Mouse (Mus musculus) right cerebral cortex, postnatal 4 days (tissue): Measurements from ENCODE around the gene Bmpr2.

ENCODE experiments used
- DNase-seq: peaks from one replicate; pipeline ENCODE4 v3.0.0-alpha.2; 2022

Bmpr2 gene

DNA sequence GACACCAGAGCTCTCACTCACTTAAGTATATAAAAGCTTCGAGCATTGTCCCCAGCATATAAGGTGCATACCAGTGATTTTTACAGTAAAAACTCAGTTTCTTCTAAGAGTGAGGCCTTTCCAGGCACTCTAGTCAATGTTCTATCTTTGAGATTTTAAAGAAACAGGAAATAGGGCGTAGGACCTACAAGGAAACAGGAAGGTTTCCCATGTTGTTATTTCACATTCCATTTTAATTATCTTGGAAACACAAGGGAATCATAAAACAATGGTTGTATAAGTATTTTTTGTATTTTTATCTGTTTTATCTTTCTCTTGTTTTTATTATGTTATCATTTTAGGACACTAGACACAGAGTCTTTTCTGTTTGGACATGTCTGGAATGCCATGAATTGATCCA is 34.7 kb downstream of the Bmpr2 start:
- DNase-seq, result no peak

DNA sequence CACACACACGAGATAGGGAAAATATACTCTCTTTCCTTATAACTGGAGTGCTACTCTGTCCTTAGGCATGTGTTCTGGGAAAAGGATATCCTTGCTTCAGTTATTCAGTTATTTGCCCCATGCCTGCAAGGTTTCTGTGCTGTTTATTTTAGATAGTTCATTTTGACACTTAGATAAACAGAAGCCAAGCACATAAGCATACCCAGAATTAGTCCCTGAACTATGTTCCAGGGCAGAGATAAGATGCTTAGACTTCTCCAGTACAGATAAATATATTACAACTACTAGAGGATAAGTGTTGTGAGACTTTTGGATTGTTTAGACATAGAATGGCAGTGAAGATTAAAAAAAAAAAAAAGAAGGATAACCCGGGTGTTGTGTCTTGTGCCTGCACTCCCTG is 41.2 kb downstream of the Bmpr2 start:
- DNase-seq, result no peak

- DNase-seq, result no peak
These were observed 46.7 kb downstream of the Bmpr2 start for GRCm38 (mm10) chr1:59809921-59810320.

- no peak for DNase-seq
These were observed 49.6 kb downstream of the Bmpr2 start for GRCm38 (mm10) chr1:59812782-59813181.

DNA sequence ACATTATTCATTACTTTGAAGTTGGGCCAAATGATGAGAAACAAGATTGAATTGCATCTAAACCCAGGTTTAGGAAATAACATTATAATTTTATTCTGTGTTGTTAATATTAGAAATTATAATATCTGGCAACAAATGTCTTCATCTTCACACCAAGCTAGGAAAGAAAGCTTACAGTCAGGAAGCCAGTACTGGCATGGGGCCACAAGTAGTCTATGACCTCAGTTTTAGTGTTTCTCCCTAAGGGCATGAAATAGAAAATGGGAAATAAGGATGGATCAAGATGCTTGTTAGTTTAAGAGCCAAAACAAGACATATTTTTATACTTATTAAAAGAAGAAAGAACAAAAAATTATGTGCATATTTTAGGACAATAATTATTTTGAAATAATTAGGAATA is 62.2 kb downstream of the Bmpr2 start:
- no peak for DNase-seq

GRCm38 (mm10) chr1:59826583-59826982 is 63.4 kb downstream of the Bmpr2 start:
- DNase-seq, result no peak

- no peak for DNase-seq
These were observed 66.2 kb downstream of the Bmpr2 start for GRCm38 (mm10) chr1:59829410-59829809.

DNA sequence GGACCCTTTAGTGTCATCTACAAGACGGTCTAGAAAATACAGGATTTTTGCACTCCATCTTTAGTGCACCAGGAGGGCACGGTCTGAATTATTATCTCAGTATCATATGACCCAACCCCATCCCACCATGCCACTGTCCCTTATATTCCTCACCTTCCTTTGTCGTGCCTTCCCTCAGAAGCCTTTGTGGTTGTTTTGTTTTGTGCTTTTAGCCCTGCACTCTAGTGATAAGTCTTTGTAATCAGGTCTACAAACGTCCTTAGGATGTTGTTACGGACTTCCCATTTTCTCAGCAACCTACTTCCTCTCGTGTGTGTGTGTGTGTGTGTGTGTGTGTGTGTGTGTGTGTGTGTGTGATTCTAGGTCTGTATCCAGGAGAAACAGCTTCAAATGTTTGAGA is 67.0 kb downstream of the Bmpr2 start:
- DNase-seq, result no peak

DNA sequence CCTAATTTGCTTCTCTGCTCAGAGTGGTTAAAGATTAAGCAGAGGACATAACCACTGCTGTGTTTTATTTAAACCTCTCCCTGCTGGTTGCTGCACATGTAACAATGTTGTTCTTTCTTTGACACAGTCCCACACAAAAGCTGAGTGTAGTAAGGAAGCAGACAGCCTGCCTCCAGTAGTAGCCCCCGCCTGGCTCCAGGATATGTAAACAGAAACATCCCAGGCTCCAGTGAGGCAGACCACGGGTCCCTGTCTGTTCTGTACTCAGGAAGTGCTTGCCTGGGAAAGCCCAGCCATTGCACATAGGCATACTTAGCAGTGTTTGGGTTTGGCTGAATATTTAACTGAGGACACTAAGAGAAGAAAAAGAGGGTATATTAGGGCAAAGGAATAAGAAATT is 70.5 kb downstream of the Bmpr2 start:
- DNase-seq, result no peak

GRCm38 (mm10) chr1:59848327-59848726 is 85.1 kb downstream of the Bmpr2 start:
- no peak for DNase-seq

GRCm38 (mm10) chr1:59859046-59859445 is 95.8 kb downstream of the Bmpr2 start:
- DNase-seq, result no peak

DNA sequence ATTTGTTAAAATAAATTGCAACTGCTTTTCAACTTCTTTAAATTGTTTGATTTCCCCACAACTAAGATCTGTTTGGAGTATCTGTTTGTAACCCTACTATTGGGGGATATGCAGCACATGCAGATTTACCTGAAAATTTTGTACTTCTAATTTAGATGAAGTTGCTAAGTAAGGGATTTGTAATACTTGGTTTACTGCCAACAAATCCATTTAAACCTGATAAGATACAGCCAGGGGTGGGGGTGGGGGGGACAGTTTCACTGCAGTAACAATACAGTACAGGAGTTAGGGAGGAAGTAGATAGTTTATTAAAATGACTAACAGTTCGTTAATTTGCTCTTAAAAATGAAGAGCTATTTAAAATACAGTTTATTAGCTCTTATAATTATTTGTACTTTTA is 98.9 kb downstream of the Bmpr2 start:
- DNase-seq, result no peak

DNA sequence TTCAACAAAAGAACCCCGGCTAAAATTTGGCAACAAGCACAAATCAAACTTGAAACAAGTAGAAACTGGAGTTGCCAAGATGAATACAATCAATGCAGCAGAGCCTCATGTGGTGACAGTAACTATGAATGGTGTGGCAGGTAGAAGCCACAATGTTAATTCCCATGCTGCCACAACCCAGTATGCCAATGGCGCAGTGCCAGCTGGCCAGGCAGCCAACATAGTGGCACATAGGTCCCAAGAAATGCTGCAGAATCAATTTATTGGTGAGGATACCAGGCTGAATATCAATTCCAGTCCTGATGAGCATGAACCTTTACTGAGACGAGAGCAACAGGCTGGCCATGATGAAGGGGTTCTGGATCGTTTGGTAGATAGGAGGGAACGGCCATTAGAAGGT is 104.8 kb downstream of the Bmpr2 start:
- DNase-seq, result peak; percentile 15

DNA sequence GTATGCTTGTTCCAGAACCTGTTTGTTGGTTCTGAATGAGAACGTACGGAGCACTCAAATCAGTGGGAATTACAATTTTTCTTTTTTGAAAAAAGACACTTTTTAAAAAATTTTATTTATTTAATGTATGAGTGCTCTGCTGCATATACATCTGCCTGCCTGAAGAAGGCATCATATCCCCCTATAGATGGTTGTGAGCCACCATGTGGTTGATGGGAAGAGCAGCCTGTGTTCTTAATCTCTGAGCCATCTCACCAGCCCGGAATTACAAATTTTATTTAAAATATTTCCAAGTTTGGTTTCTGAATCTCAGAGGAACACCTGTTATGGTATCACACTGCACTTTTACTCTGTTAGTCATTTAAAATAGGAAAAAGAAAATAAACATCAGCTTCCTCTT is 110.8 kb downstream of the Bmpr2 start:
- DNase-seq, result no peak

DNA sequence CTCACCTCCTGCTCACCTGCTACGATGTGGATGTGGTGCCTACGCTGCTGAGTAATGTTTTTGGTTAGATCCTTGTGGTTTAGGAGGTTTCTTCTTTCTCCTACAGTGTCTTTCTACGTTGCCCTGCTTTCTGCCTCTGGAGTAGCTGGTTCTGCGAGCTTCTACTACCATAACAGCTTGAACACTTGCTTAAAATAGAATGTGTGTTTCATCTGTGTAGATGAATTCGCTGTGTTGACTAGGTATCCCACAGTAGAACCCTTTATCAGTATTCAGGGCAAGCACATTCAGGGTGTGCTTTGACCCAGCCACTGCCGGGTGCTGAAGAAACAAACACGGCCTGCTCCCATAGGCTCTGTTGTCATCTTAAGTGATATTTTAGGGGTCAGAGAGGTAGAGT is 114.9 kb downstream of the Bmpr2 start:
- DNase-seq, result no peak

DNA sequence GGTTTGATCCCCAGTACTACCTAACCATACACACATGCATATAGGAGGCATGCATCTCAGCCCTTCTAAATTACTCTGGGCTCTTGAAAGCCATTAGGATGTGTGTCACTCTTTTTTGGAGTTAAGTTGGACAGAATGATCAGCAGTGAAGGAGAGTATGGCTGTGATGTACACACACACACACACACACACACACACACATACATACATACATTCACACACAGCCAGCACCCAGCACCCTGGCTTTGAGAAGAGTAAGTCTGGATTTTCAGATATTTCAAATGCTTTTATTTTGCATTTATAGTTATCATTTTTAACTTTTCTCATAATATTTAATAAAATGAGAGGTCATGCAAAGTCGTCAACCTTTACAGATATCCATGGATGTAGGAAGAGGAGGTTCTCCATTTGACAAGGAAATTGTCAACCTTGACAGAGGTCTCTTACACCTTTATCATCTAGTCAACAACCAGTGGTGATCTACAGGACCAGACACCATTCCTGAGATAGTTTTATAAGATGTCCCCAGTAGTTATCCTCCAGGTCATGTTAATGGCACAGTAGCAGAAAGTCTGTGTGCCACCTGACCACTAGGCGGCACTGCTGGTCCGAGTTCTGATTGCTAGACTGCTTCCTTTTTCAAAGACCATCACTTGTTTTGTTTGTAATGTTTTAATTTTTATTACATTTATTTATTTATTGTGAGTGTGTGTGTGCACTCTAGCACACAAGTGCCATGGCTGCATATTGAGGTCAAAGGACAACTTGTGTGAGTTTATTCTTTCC is 120.3 kb downstream of the Bmpr2 start:
- DNase-seq, result peak; percentile 89

DNA sequence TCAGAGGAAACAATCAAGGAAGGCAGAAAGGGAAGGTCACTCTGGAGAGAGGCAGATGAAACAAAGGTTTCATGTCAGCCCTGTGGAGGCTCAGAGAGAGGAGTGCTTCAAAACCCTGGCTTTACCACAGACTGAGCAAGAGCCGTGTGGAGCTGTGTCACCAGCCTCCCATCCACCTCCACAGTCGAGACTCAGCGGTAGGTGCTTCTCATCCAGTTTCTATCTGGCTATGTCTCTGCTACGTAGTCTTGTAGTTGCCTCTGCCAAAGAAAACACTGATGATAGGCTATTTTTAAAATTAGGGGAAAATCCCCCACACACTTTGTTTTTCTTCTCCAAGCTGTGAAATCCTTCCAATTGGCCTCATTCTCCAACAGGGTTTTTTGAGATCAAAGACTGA is 123.7 kb downstream of the Bmpr2 start:
- no peak for DNase-seq

GRCm38 (mm10) chr1:59888018-59888417 is 124.8 kb downstream of the Bmpr2 start:
- no peak for DNase-seq

DNA sequence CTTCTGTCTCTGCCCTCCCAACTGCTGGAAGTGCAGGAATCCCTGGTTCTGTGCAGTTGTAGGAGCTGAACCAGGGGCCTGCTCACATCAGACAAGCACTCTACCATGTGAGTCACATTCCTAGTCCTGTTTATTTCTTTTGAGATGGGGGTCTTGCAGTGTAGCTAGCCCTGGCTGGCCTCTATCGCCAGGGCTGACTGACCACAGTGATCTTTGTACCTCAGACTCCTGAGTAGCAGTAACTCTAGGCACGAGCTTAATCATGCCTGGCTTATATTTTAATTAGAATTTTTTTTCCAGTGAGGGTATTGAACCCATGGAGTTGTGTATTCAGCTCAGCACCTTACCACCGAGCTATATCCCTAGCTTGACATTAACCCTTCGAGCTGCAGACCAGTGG is 128.0 kb downstream of the Bmpr2 start:
- no peak for DNase-seq

GRCm38 (mm10) chr1:59892777-59893176 is 129.6 kb downstream of the Bmpr2 start:
- DNase-seq, result no peak

- DNase-seq, result no peak
These were observed 130.8 kb downstream of the Bmpr2 start for GRCm38 (mm10) chr1:59894025-59894424.

DNA sequence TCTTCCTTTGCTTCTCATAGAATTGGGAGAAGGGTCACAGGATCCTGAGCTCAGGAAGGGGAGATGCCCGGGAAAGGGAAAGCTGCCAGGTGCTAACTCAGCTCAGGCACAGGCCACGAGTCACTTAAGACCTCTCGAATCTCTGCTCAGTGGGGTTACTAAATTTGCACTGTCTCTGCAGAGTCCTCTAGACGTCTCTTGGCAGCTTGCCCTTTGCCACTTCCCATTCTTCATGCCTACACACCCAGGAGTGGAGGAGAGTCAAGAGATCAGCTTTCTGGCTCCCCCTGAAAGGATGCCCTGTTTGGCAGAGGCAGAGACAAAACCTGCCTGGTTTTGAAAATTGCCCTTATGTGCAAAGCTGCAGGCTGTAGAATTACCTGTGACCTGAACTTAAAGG is 132.3 kb downstream of the Bmpr2 start:
- DNase-seq, result peak; percentile 10

DNA sequence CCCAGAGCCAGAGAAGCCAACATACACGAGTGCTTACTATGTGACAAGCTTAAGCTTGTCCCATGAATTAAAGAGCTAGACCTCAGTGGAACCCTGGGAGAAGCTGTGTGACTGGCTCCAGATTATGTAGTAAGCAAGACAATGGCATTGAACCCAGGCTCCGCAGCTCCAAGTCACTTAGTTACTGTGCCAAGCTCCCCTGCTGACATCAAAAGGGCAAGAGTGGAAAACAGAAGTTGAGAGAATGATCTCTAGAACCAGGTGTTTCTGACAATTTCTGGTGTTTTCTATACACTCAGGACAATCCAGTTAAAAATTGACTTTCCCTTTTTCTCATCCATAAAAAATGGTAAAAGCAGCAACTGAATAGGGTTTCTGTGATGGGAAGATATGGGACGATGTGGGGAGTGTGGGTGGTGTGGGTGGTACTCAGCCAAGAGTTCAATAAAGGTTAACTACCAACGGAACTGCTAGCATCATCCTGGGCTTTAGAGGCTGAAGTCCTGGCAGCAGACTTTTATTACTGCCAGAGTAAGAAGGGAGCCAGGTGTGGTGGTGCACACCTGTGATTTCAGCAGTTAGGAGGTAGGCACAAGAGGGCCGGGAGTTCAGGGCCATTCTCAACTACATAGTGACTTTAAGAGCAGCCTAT is 134.1 kb downstream of the Bmpr2 start:
- DNase-seq, result no peak

GRCm38 (mm10) chr1:59899679-59900078 is 136.5 kb downstream of the Bmpr2 start:
- no peak for DNase-seq
